In the genomic region with DNA sequence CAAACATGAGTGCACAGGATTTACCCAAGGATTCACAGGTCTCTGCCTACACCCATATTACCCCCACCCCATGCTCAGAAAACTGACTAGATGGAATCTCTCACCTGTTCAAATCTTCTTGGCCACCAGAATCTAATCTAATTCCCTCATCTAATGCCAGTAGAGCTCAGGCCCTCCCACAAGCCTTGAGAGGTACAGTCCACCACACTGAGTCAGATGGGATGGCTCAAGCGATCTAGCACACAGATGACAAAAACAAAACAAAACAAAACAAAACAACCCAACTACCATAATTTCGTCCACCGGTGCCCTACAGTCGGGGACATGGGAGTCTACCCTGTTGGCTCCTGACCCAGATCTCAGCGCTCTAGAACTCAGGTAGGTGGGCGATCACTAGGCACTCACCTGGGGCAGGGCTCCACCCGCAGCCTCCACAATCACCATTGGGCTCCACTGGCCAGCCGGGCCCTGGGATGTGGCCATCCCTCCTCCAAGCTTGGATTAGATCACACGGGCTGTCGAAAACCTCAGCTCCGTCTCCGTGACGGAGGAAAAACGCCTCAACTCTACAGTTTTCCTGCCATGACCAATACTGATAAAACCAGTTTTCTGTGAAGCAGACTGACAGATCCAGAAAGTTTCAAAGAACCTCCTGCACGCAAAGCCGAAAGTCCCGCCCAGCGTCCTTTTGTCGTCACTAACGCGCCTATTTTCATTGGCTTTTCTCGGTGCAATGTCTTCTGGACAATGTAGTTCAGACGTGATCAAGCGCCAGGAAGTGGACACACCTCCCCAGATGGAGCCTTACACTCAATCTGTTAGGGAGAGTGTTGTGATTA, we compare ENCODE assay signal across 8 mouse cellular contexts. TPM values are rescaled to one million over a fixed set of nuclear protein-coding genes. Genes with fewer than 3 reads are reported as not detected.
DNase-seq lines count a peak whose midpoint lies in the region; ATAC-seq and TF ChIP-seq lines count a peak whose summit lies in the region.
"Not testable (repeated sequence)": the region's sequence is repeated elsewhere in the genome, so short reads cannot be mapped to it uniquely, and the experiment has no call there.

A gene (minus strand): TSS at position 686 of the 839 bp plus-strand sequence.

- H3K9ac ChIP-seq in liver, embryonic 11.5 days (ENCODE audit: low read depth, low read length); midbrain, postnatal 0 days (replicated peaks; ENCODE audit: low read length, poor library complexity, severe bottlenecking): not testable (repeated sequence)
- H3K9ac ChIP-seq in stomach, embryonic 14.5 days (replicated peaks; ENCODE audit: low read depth, low read length), result peak within 1 kb of the TSS; percentile 30; the same call in 1 of the 2 replicates

- not testable (repeated sequence) for ATAC-seq in liver, embryonic 11.5 days (replicated peaks; ENCODE audit: low FRiP score); midbrain, postnatal 0 days (ENCODE audit: low FRiP score); stomach, embryonic 14.5 days (ENCODE audit: insufficient number of reproducible peaks, insufficient read depth, low FRiP score, low read depth)

- H3K27ac ChIP-seq in forebrain, embryonic 10.5 days; liver, embryonic 11.5 days (ENCODE audit: low read depth, low read length); midbrain, postnatal 0 days (ENCODE audit: low read depth, low read length); stomach, embryonic 14.5 days (ENCODE audit: low read length): not testable (repeated sequence)

- not testable (repeated sequence) for H3K4me1 ChIP-seq in forebrain, embryonic 10.5 days; liver, embryonic 11.5 days (replicated peaks; ENCODE audit: control insufficient read depth, insufficient read depth, low read length); midbrain, postnatal 0 days (ENCODE audit: insufficient read depth, low read length); stomach, embryonic 14.5 days (ENCODE audit: control insufficient read depth, insufficient read depth, low read length)

- not testable (repeated sequence) for TF ChIP-seq CTCF in C2C12 (IDR thresholded peaks at IDR 0.05; ENCODE audit: control insufficient read depth, insufficient read depth, insufficient read length); midbrain, postnatal 0 days (IDR thresholded peaks at IDR 0.05)

- not testable (repeated sequence) for H3ac ChIP-seq in C2C12 (ENCODE audit: control insufficient read depth, insufficient read length, low read depth)

- H3K9me3 ChIP-seq in forebrain, embryonic 10.5 days; liver, embryonic 11.5 days (ENCODE audit: control insufficient read depth, low read length); midbrain, postnatal 0 days (ENCODE audit: low read length); stomach, embryonic 14.5 days (ENCODE audit: control insufficient read depth, low read depth, low read length): not testable (repeated sequence)

- H3K27me3 ChIP-seq in C2C12 (ENCODE audit: control insufficient read depth, insufficient read depth, insufficient read length); forebrain, embryonic 10.5 days (ENCODE audit: poor library complexity, severe bottlenecking); liver, embryonic 11.5 days (replicated peaks; ENCODE audit: control insufficient read depth, insufficient read depth, low read length); midbrain, postnatal 0 days (ENCODE audit: insufficient read depth, low read length); stomach, embryonic 14.5 days (ENCODE audit: control insufficient read depth, insufficient read depth, low read length): not testable (repeated sequence)

- intact Hi-C loops in heart, postnatal 14 days (cut with DNase I), result not testable (repeated sequence)

- WGBS in forebrain, embryonic 10.5 days, result 3% methylated on average over 24 of the region's 24 CpGs
- 2% methylated on average over 24 of the region's 24 CpGs for WGBS in liver, embryonic 11.5 days
- 3% methylated on average over 24 of the region's 24 CpGs for WGBS in midbrain, postnatal 0 days
- under 1% methylated on average over 24 of the region's 24 CpGs for WGBS in stomach, embryonic 14.5 days

- H3K79me2 ChIP-seq in C2C12 (ENCODE audit: control insufficient read depth, insufficient read depth), result not testable (repeated sequence)

- H3K36me3 ChIP-seq in C2C12 (ENCODE audit: control insufficient read depth, insufficient read depth); liver, embryonic 11.5 days (ENCODE audit: control insufficient read depth, insufficient read depth, low read length); midbrain, postnatal 0 days (ENCODE audit: insufficient read depth, low read length); stomach, embryonic 14.5 days (ENCODE audit: control insufficient read depth, insufficient read depth, low read length): not testable (repeated sequence)
- peaks cover 16% of the 10 kb centered on the region for H3K36me3 ChIP-seq in forebrain, embryonic 10.5 days (replicated peaks)

- H3K4me3 ChIP-seq in C2C12 (ENCODE audit: insufficient read depth, poor library complexity, severe bottlenecking), result peak within 1 kb of the TSS; percentile 41
- peak within 1 kb of the TSS; percentile 56 for H3K4me3 ChIP-seq in forebrain, embryonic 10.5 days
- H3K4me3 ChIP-seq in liver, embryonic 11.5 days (ENCODE audit: low read depth, low read length), result peak within 1 kb of the TSS; percentile 52
- H3K4me3 ChIP-seq in midbrain, postnatal 0 days (ENCODE audit: low read depth, low read length), result peak within 1 kb of the TSS; percentile 41
- peak within 1 kb of the TSS; percentile 35 for H3K4me3 ChIP-seq in stomach, embryonic 14.5 days (ENCODE audit: low read depth, low read length)

- peak; percentile 30 for DNase-seq in brain, embryonic 18.5 days (ENCODE audit: low read depth, low spot score)
- DNase-seq in forebrain, embryonic 10.5 days (ENCODE audit: extremely low spot score, low spot score); liver, embryonic 11.5 days (ENCODE audit: low spot score): not testable (repeated sequence)
- DNase-seq in heart, postnatal 14 days, result peak; percentile 19 to 45
- peak; percentile 63 for DNase-seq in kidney, postnatal 14 days
- peak; percentile 26 for DNase-seq in midbrain, postnatal 0 days (ENCODE audit: low spot score)

- H3K4me2 ChIP-seq in liver, embryonic 11.5 days, result peak within 1 kb of the TSS; percentile 62
- peak within 1 kb of the TSS; percentile 46 for H3K4me2 ChIP-seq in midbrain, postnatal 0 days (ENCODE audit: low read depth, low read length, poor library complexity, severe bottlenecking)
- H3K4me2 ChIP-seq in stomach, embryonic 14.5 days (replicated peaks; ENCODE audit: low read depth, low read length), result peak within 1 kb of the TSS; percentile 52

- not testable (repeated sequence) for H3K79me3 ChIP-seq in C2C12 (ENCODE audit: low read depth)

RNA-seq across cellular contexts. Expression of the gene that starts here (rescaled TPM):
- polyA plus RNA-seq in C2C12 (2012; fragmentation: generic; extraction: Trizol), result 1.4 TPM
- 9.0 and 9.4 TPM in 2 replicates for polyA plus RNA-seq in forebrain, embryonic 10.5 days (2016; fragmentation: Nextera tagmentation; extraction: Ambion mirVana)
- total RNA-seq in heart, postnatal 14 days (2021), result 1 to 10 TPM; 1.8 to 2.1 TPM
- polyA plus RNA-seq in liver, embryonic 11.5 days (2014; fragmentation: Nextera tagmentation; extraction: Ambion mirVana), result 3.5 and 4.4 TPM in 2 replicates
- 7.2 and 9.9 TPM in 2 replicates for total RNA-seq in midbrain, postnatal 0 days (2014; rRNA removed)
- 5.4 and 6.0 TPM in 2 replicates for polyA plus RNA-seq in midbrain, postnatal 0 days (2015; fragmentation: Nextera tagmentation; extraction: Ambion mirVana)
- 7.0 and 7.8 TPM in 2 replicates for polyA plus RNA-seq in stomach, embryonic 14.5 days (2014; fragmentation: Nextera tagmentation; extraction: Ambion mirVana)
